In genomic region chr13:96742871-96743270, GRCm38 (mm10) we compare ENCODE assay signal across 19 mouse cellular contexts. TPM values are rescaled to one million over a fixed set of nuclear protein-coding genes. Genes with fewer than 3 reads are reported as not detected.
DNase-seq lines count a peak whose midpoint lies in the region; ATAC-seq and TF ChIP-seq lines count a peak whose summit lies in the region.
"Had no signal": no experiment of that assay in that cellular context is flagged by ENCODE, and none has a peak within 500 bp of the region (broad histone marks: within the 10 kb centered on the region; RNA-seq: fewer than 3 reads in every experiment).

No protein-coding gene starts in this region.

- H3K9ac ChIP-seq in liver, adult 2 months (ENCODE audit: low read depth, low read length): no peak overlapping the region
- no peak overlapping the region for H3K9ac ChIP-seq in midbrain, postnatal 0 days (replicated peaks; ENCODE audit: low read length, poor library complexity, severe bottlenecking)
- H3K9ac ChIP-seq: forebrain, embryonic 15.5 days; heart, embryonic 13.5 days; neural tube, embryonic 13.5 days had no signal

- H3K36me3 ChIP-seq in liver, adult 2 months (ENCODE audit: control insufficient read depth, insufficient read depth, low read length): no peaks in the 10 kb centered on the region
- no peaks in the 10 kb centered on the region for H3K36me3 ChIP-seq in midbrain, postnatal 0 days (ENCODE audit: insufficient read depth, low read length)
- H3K36me3 ChIP-seq: forebrain, embryonic 15.5 days; heart, embryonic 13.5 days; hindbrain, embryonic 10.5 days; neural tube, embryonic 13.5 days had no signal

- no peak for TF ChIP-seq CTCF in liver, adult 2 months (IDR thresholded peaks at IDR 0.05; ENCODE audit: low read depth, low read length)
- TF ChIP-seq CTCF in midbrain, postnatal 0 days (IDR thresholded peaks at IDR 0.05): no peak

- no peak overlapping the region for H3K4me3 ChIP-seq in liver, adult 2 months (ENCODE audit: insufficient read depth, low read depth, low read length)
- no peak overlapping the region for H3K4me3 ChIP-seq in midbrain, postnatal 0 days (ENCODE audit: low read depth, low read length)
- H3K4me3 ChIP-seq: forebrain, embryonic 15.5 days; heart, embryonic 13.5 days; hindbrain, embryonic 10.5 days; neural tube, embryonic 13.5 days had no signal

- peak; percentile 100 for DNase-seq in liver, adult 2 months (ENCODE audit: extremely low read depth, low read depth, low spot score)
- no peak for DNase-seq in liver
- DNase-seq in adrenal gland, postnatal 14 days: peak; percentile 51
- peak; percentile 10 for DNase-seq in layer of hippocampus, adult 9-11 months
- DNase-seq in midbrain, postnatal 0 days (ENCODE audit: low spot score): no peak
- DNase-seq in heart, adult 8-10 months (ENCODE audit: low spot score): no peak
- DNase-seq: cerebellum, adult 9-11 months; gastrocnemius, postnatal 14 days; kidney, adult 8-10 months; kidney, postnatal 36 days; right cerebral cortex, postnatal 4 days; thymus, adult 18-20 months had no signal

- H3K4me1 ChIP-seq in liver, adult 2 months (ENCODE audit: control insufficient read depth, insufficient read depth, low read length): peaks cover 13% of the 10 kb centered on the region
- H3K4me1 ChIP-seq in midbrain, postnatal 0 days (ENCODE audit: insufficient read depth, low read length): no peaks in the 10 kb centered on the region
- H3K4me1 ChIP-seq: forebrain, embryonic 15.5 days; hindbrain, embryonic 10.5 days; neural tube, embryonic 13.5 days had no signal

- H3K4me2 ChIP-seq in midbrain, postnatal 0 days (ENCODE audit: low read depth, low read length, poor library complexity, severe bottlenecking): no peak overlapping the region
- H3K4me2 ChIP-seq: forebrain, embryonic 15.5 days; heart, embryonic 13.5 days; neural tube, embryonic 13.5 days had no signal

- H3K9me3 ChIP-seq in midbrain, postnatal 0 days (ENCODE audit: low read length): no peaks in the 10 kb centered on the region
- H3K9me3 ChIP-seq: forebrain, embryonic 15.5 days; heart, embryonic 13.5 days; hindbrain, embryonic 10.5 days; neural tube, embryonic 13.5 days had no signal

- ATAC-seq in megakaryocyte-erythroid progenitor cell, adult 5-6 weeks (replicated peaks; ENCODE audit: low FRiP score, low TSS enrichment, poor library complexity, severe bottlenecking): 0 out of 2 replicates have a peak, but pooled peaks have one; percentile 44
- ATAC-seq in midbrain, postnatal 0 days (ENCODE audit: low FRiP score): no peak
- ATAC-seq: CD4-positive, CD25-positive, alpha-beta regulatory T cell, adult 4 months; forebrain, embryonic 15.5 days had no signal

- no peaks in the 10 kb centered on the region for H3K79me2 ChIP-seq in liver, adult 2 months (ENCODE audit: control insufficient read depth, insufficient read depth, low read length)

- H3K27me3 ChIP-seq in liver, adult 2 months (ENCODE audit: control insufficient read depth, insufficient read depth, low read length): no peaks in the 10 kb centered on the region
- H3K27me3 ChIP-seq in midbrain, postnatal 0 days (ENCODE audit: insufficient read depth, low read length): no peaks in the 10 kb centered on the region
- H3K27me3 ChIP-seq: forebrain, embryonic 15.5 days; heart, embryonic 13.5 days; neural tube, embryonic 13.5 days had no signal

- WGBS in liver, adult 2 months: 21% methylated on average over 2 of the region's 2 CpGs
- WGBS in midbrain, postnatal 0 days: 92% methylated on average over 2 of the region's 2 CpGs

- TF ChIP-seq POLR2A in liver, adult 2 months (IDR thresholded peaks at IDR 0.05; ENCODE audit: extremely low read depth, insufficient read depth, low read length): no peak

- H3K27ac ChIP-seq in liver, adult 2 months (replicated peaks; ENCODE audit: insufficient read depth, low read depth, low read length): no peak overlapping the region
- no peak overlapping the region for H3K27ac ChIP-seq in midbrain, postnatal 0 days (ENCODE audit: low read depth, low read length)
- H3K27ac ChIP-seq: forebrain, embryonic 15.5 days; heart, embryonic 13.5 days; hindbrain, embryonic 10.5 days; macrophage; neural tube, embryonic 13.5 days had no signal

RNA-seq across cellular contexts. Expression of gene Ankrd31, which starts 5.2 kb away (rescaled TPM):
- not detected in 2 replicates for total RNA-seq in liver, adult 2 months (2014; rRNA removed)
- not detected in 2 replicates for polyA plus RNA-seq in liver, adult 2 months (2012; rRNA removed)
- total RNA-seq in adrenal gland, postnatal 14 days (2021): 0.08 TPM in 1 of 2 replicates, not detected in the other
- not detected in 2 replicates for total RNA-seq in megakaryocyte-erythroid progenitor cell, adult 5-6 weeks (2014; fragmentation: Nextera tagmentation)
- total RNA-seq in megakaryocyte-erythroid progenitor cell, adult 5-6 weeks (2017): not detected in 2 replicates
- 0.05 and 0.09 TPM in 2 replicates for total RNA-seq in midbrain, postnatal 0 days (2014; rRNA removed)
- polyA plus RNA-seq in midbrain, postnatal 0 days (2015; fragmentation: Nextera tagmentation; extraction: Ambion mirVana): 0.14 and 0.16 TPM in 2 replicates
- not detected for total RNA-seq in heart, adult 8-10 months (2022)
- total RNA-seq: gastrocnemius, postnatal 14 days had no signal
- polyA plus RNA-seq: CD4-positive, CD25-positive, alpha-beta regulatory T cell, adult 4 months; forebrain, embryonic 15.5 days; heart, embryonic 13.5 days; hindbrain, embryonic 10.5 days; macrophage; neural tube, embryonic 13.5 days had no signal

Comparison
In these comparisons a context has a peak if more than half of its experiments do, and no peak if none do; other contexts are left out.
1. DNase-seq: peak in liver, adult 2 months (single experiment), adrenal gland, postnatal 14 days (single experiment) and layer of hippocampus, adult 9-11 months (single experiment); none in liver (single experiment), midbrain, postnatal 0 days (single experiment) and heart, adult 8-10 months (single experiment).